Mouse (Mus musculus) lung, postnatal 0 days (tissue): Measurements from ENCODE around the gene Rcvrn. TPM values are rescaled to one million over a fixed set of nuclear protein-coding genes. Genes with fewer than 3 reads are reported as not detected.
A peak's percentile ranks its signal among the peaks of the same experiment; 100 is the strongest.

Experiments used
- ATAC-seq: fragments of 200-750 bp; cut with Nextera tagmentation; 2 replicates; pipeline ENCODE4 v1.8.0; 2017; ENCODE audit warnings: moderate library complexity
- DNase-seq: peaks from one replicate; pipeline ENCODE4 v3.0.0-alpha.2; 2016; ENCODE audit warnings: low spot score
- H3K27ac ChIP-seq: fragments of 300-500 bp; sonication (generic); 2 replicates; pipeline ENCODE4 v1.5.1; 2014; ENCODE audit warnings: antibody characterized with exemption, mild to moderate bottlenecking, low read length, mixed read lengths
- H3K27me3 ChIP-seq: fragments of 300-500 bp; sonication (generic); replicated peaks from 2 replicates; pipeline ENCODE4 v1.6.1; 2014; ENCODE audit warnings: low read length, mixed read lengths; ENCODE audit not compliant: insufficient read depth
- H3K36me3 ChIP-seq: fragments of 300-500 bp; sonication (generic); 2 replicates; pipeline ENCODE4 v1.6.1; 2014; ENCODE audit warnings: low read length, mixed read lengths; ENCODE audit not compliant: insufficient read depth
- H3K4me1 ChIP-seq: fragments of 300-500 bp; sonication (generic); 2 replicates; pipeline ENCODE4 v1.6.1; 2014; ENCODE audit warnings: antibody characterized with exemption, low read depth, low read length, mixed read lengths; ENCODE audit not compliant: insufficient read depth
- H3K4me2 ChIP-seq: fragments of 300-500 bp; sonication (generic); replicated peaks from 2 replicates; pipeline ENCODE4 v1.6.1; 2014; ENCODE audit warnings: low read depth, mild to moderate bottlenecking, low read length, moderate library complexity, mixed read lengths
- H3K4me3 ChIP-seq: fragments of 300-500 bp; sonication (generic); 2 replicates; pipeline ENCODE4 v1.5.1; 2014; ENCODE audit warnings: low read depth, low read length
- H3K9ac ChIP-seq: fragments of 300-500 bp; sonication (generic); replicated peaks from 2 replicates; pipeline ENCODE4 v1.6.1; 2014; ENCODE audit warnings: low read depth, mild to moderate bottlenecking
- H3K9me3 ChIP-seq: fragments of 300-500 bp; sonication (generic); 2 replicates; pipeline ENCODE4 v1.6.1; 2016; ENCODE audit warnings: low read length, mixed read lengths
- CTCF ChIP-seq: IDR thresholded peaks from 2 replicates; pipeline ENCODE4 v1.5.1; 2016; ENCODE audit warnings: antibody characterized with exemption, mild to moderate bottlenecking
- EP300 ChIP-seq: IDR thresholded peaks from 2 replicates; pipeline ENCODE4 v1.6.1; 2016; ENCODE audit warnings: antibody characterized with exemption, mild to moderate bottlenecking, control low read depth
- WGBS: fragments of 180-500 bp; shearing (Covaris S2); extraction: QIAGEN DNeasy Blood & Tissue Kit; methylation state at CpG from one replicate; pipeline ENCODE4 v1.1.7; 2014; 5-methylcytosine and 5-hydroxymethylcytosine counted together
- polyA plus RNA-seq: library from polyadenylated mRNA; unstranded; fragments of >200 nt; fragmentation: Nextera tagmentation; extraction: Ambion mirVana; gene quantifications from 2 replicates; pipeline ENCODE4 v1.2.1, GENCODE M21; 2015

The Rcvrn gene
- polyA plus RNA-seq, 1 experiment from 2014 or later: not detected

- Histone ChIP-seq H3K27me3 (no peaks in the 10 kb centered on the region), H3K9ac (no peak overlapping the region), H3K4me2 (no peak overlapping the region), H3K36me3 (no peaks in the 10 kb centered on the region), H3K27ac (peak overlapping the region; percentile 80), H3K4me1 (peaks cover 16% of the 10 kb centered on the region; the same call in 1 of the 2 replicates), H3K9me3 (no peaks in the 10 kb centered on the region), H3K4me3 (no peak overlapping the region)
- no peak for TF ChIP-seq CTCF
- peak; percentile 100 for TF ChIP-seq EP300
- ATAC-seq: peak; percentile 94
- 49% methylated on average over 13 of the region's 13 CpGs for WGBS
- peak; percentile 65 for DNase-seq
These were observed 27.4 kb upstream of the Rcvrn start for GRCm38 (mm10) chr11:67667531-67668332.

GRCm38 (mm10) chr11:67668460-67669007 is 26.6 kb upstream of the Rcvrn start:
- Histone ChIP-seq H3K27me3 (no peaks in the 10 kb centered on the region), H3K36me3 (no peaks in the 10 kb centered on the region), H3K9me3 (no peaks in the 10 kb centered on the region), H3K9ac (no peak overlapping the region), H3K4me3 (no peak overlapping the region), H3K27ac (peak overlapping the region; percentile 80; the same call in 1 of the 2 replicates), H3K4me1 (peaks cover 16% of the 10 kb centered on the region; the same call in 1 of the 2 replicates), H3K4me2 (no peak overlapping the region)
- ATAC-seq (no peak), DNase-seq (no peak)
- TF ChIP-seq CTCF: no peak
- no peak for TF ChIP-seq EP300
- 75% methylated on average over 3 of the region's 3 CpGs for WGBS

- WGBS: 95% methylated on average over 6 of the region's 6 CpGs
- ATAC-seq (no peak), DNase-seq (no peak)
- Histone ChIP-seq H3K9ac (no peak overlapping the region), H3K36me3 (no peaks in the 10 kb centered on the region), H3K27me3 (no peaks in the 10 kb centered on the region), H3K9me3 (no peaks in the 10 kb centered on the region), H3K27ac (no peak overlapping the region), H3K4me3 (no peak overlapping the region), H3K4me1 (peaks cover 16% of the 10 kb centered on the region; the same call in 1 of the 2 replicates), H3K4me2 (no peak overlapping the region)
- no peak for TF ChIP-seq CTCF
- TF ChIP-seq EP300: no peak
These were observed 25.1 kb upstream of the Rcvrn start for GRCm38 (mm10) chr11:67670031-67670430.

DNA sequence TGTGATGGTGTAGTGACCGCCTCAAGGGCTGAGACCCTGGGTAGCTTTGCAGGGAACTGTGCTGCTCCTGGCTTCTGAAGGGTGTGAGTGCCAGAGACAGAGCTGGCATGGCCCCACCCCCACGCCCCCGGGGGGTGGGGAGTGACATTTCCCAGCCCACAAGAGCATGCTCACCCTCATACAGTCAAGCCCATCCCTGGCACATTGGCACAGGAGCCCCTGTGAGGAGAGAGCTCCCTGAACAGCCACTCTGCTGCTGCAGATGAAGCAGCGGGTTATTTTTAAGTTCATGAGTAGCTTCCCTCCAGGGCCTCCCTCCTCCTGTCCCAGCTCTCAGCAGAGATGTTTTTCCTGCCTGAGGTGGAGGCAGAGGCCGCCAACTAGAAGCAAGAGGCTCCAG is 23.0 kb upstream of the Rcvrn start:
- ATAC-seq (no peak), DNase-seq (no peak)
- TF ChIP-seq EP300 (no peak), CTCF (no peak)
- 59% methylated on average over 5 of the region's 5 CpGs for WGBS
- H3K9ac ChIP-seq: no peak overlapping the region
- no peak overlapping the region for H3K27ac ChIP-seq
- H3K9me3 ChIP-seq: no peaks in the 10 kb centered on the region
- H3K4me2 ChIP-seq: no peak overlapping the region
- no peak overlapping the region for H3K4me3 ChIP-seq
- H3K27me3 ChIP-seq: no peaks in the 10 kb centered on the region
- peaks cover 15% of the 10 kb centered on the region; the same call in 1 of the 2 replicates for H3K4me1 ChIP-seq
- H3K36me3 ChIP-seq: no peaks in the 10 kb centered on the region

DNA sequence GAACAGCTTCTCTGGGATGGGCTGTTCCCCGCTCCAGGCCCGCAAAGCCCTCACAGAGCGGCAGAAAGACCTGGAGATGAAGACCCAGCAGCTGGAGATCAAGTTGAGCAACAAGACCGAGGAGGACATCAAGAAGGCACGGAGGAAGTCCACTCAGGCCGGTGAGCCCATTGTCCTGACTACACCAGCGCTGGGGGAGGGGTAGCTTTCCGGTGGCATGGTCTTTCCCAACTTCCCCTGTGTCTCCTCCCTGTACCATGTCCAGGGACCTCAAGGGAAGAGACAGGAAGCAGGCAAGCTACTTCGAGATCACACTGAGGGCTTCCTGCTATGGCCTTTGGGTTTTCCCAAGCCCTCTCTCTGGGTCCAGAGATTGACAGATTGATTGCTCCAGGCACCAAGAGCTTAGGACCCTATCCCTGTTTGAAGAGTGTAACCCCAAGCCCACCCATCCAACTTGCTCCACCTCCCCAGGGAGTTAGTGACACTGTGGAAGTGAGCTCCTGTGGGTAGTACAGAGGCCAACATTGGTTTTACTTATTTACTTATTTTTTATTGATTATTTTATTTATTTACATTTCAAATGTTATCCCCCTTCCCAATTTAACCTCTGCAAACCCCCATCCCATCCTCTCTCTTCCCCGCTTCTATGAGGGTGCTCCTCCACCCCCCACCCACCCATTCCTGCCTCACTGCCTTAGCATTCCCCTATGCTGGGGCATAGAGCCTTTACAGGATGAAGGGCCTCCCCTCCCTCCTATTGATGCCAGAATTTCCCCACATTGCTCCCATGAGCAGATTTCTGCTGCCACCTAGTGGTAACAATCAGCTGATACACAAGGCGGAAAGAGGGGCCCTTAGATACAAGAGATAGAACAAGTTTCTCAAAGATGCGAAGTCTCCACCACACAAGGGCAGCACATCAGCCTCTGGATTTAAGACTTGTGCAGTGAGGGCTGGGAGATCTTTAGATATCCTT is 19.3 kb upstream of the Rcvrn start:
- H3K36me3 ChIP-seq: no peaks in the 10 kb centered on the region
- H3K4me2 ChIP-seq: no peak overlapping the region
- 0 out of 2 replicates have a peak overlapping the region, but pooled peaks have one; percentile 21 for H3K27ac ChIP-seq
- H3K4me3 ChIP-seq: no peak overlapping the region
- no peaks in the 10 kb centered on the region for H3K4me1 ChIP-seq
- TF ChIP-seq CTCF (peak; percentile 96), EP300 (peak; percentile 76)
- no peaks in the 10 kb centered on the region for H3K9me3 ChIP-seq
- WGBS: 48% methylated on average over 12 of the region's 12 CpGs
- DNase-seq (peak; percentile 89), ATAC-seq (peak; percentile 86)
- H3K9ac ChIP-seq: no peak overlapping the region
- H3K27me3 ChIP-seq: no peaks in the 10 kb centered on the region

DNA sequence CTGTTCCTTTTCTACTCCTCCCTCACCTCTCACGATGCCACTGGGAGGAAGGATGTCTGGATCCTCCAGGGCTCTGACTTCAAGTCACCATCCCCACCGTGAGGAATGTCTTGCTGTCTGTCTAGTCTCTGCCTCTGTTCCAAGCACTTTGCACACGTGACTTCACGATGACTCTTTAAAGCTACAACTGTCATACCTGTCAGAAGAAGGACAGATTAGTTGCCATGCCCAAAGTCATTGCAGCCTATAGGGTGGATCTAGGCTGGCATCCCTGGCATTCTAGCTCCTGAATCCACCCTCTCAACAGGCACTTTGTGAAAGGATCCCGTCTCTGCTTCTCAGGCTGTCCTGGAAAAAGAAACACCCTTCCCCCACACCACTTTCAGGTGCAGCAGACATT is 15.8 kb upstream of the Rcvrn start:
- H3K4me1 ChIP-seq: no peaks in the 10 kb centered on the region
- H3K4me2 ChIP-seq: no peak overlapping the region
- ATAC-seq: no peak
- TF ChIP-seq CTCF (no peak), EP300 (no peak)
- no peaks in the 10 kb centered on the region for H3K27me3 ChIP-seq
- H3K9me3 ChIP-seq: no peaks in the 10 kb centered on the region
- WGBS: 56% methylated on average over 5 of the region's 5 CpGs
- no peak overlapping the region for H3K4me3 ChIP-seq
- H3K36me3 ChIP-seq: no peaks in the 10 kb centered on the region
- no peak for DNase-seq
- no peak overlapping the region for H3K9ac ChIP-seq
- no peak overlapping the region for H3K27ac ChIP-seq
